Mouse (Mus musculus) granulocyte monocyte progenitor cell, adult 5-6 weeks (primary cell): ENCODE results near the gene Gm8439. TPM values are rescaled to one million over a fixed set of nuclear protein-coding genes. Genes with fewer than 3 reads are reported as not detected.
"Not testable (repeated sequence)": the region's sequence is repeated elsewhere in the genome, so short reads cannot be mapped to it uniquely, and the experiment has no call there.

Experiments
- ATAC-seq: replicated peaks from 2 replicates; pipeline ENCODE4 v1.8.0; 2016; ENCODE audit warnings: mild to moderate bottlenecking, moderate TSS enrichment, inconsistent platforms; ENCODE audit not compliant: poor library complexity, severe bottlenecking
- total RNA-seq, 2 experiments: library from RNA; stranded (forward) in 1 of 2; stranded (reverse) in 1 of 2; fragments of 200-712, 200-1000 nt in 1 of 2; fragments of >200 nt in 1 of 2; fragmentation: Nextera tagmentation in 1 of 2; gene quantifications; 2 replicates each; pipeline ENCODE4 v1.2.3; 2014 to 2017

Gene Gm8439
- total RNA-seq (2014; fragmentation: Nextera tagmentation): not detected in 2 replicates
- total RNA-seq (2017): not detected in 2 replicates

GRCm38 (mm10) chr4:120588445-120588844 lies at the start of gene Gm8439:
Gm8439 (plus strand) TSS chr4:120588745.
- 0 out of 2 replicates have a peak, but pooled peaks have one; percentile 12 for ATAC-seq

GRCm38 (mm10) chr4:120544896-120545295 lies 43.6 kb upstream of the Gm8439 start:
- ATAC-seq: no peak

- ATAC-seq: no peak
Measured at GRCm38 (mm10) chr4:120556592-120556991, 32.0 kb upstream of the Gm8439 start.

- 0 out of 2 replicates have a peak, but pooled peaks have one; percentile 13 for ATAC-seq
Measured at GRCm38 (mm10) chr4:120565726-120566125, 22.8 kb upstream of the Gm8439 start.

GRCm38 (mm10) chr4:120568005-120568404 lies 20.5 kb upstream of the Gm8439 start:
- no peak for ATAC-seq

GRCm38 (mm10) chr4:120569025-120569424 lies 19.5 kb upstream of the Gm8439 start:
- ATAC-seq: no peak

GRCm38 (mm10) chr4:120569486-120570437 lies 18.8 kb upstream of the Gm8439 start, which contains the start of gene Ctps:
Ctps (minus strand) TSS chr4:120570276.
- ATAC-seq: peak; percentile 77

GRCm38 (mm10) chr4:120570438-120571069 lies 18.0 kb upstream of the Gm8439 start:
- no peak for ATAC-seq

- no peak for ATAC-seq
Measured at GRCm38 (mm10) chr4:120571070-120571464, 17.5 kb upstream of the Gm8439 start.

- no peak for ATAC-seq
Measured at GRCm38 (mm10) chr4:120571691-120572090, 16.9 kb upstream of the Gm8439 start.

- ATAC-seq: no peak
Measured at GRCm38 (mm10) chr4:120580894-120581293, 7.7 kb upstream of the Gm8439 start.

- no peak for ATAC-seq
Measured at GRCm38 (mm10) chr4:120581711-120582110, 6.8 kb upstream of the Gm8439 start.

- ATAC-seq: no peak
Measured at GRCm38 (mm10) chr4:120586986-120587385, 1.6 kb upstream of the Gm8439 start.

GRCm38 (mm10) chr4:120589070-120589469 lies 525 bp downstream of the Gm8439 start:
- ATAC-seq: peak; percentile 79

GRCm38 (mm10) chr4:120589815-120590422 lies 1.4 kb downstream of the Gm8439 start:
- peak; percentile 86 for ATAC-seq

GRCm38 (mm10) chr4:120590973-120591372 lies 2.4 kb downstream of the Gm8439 start:
- no peak for ATAC-seq

GRCm38 (mm10) chr4:120596210-120596609 lies 7.7 kb downstream of the Gm8439 start:
- not testable (repeated sequence) for ATAC-seq

- ATAC-seq: no peak
Measured at GRCm38 (mm10) chr4:120598922-120599321, 10.4 kb downstream of the Gm8439 start.

GRCm38 (mm10) chr4:120601774-120602173 lies 13.2 kb downstream of the Gm8439 start:
- no peak for ATAC-seq

- no peak for ATAC-seq
Measured at GRCm38 (mm10) chr4:120602669-120603068, 14.1 kb downstream of the Gm8439 start.

GRCm38 (mm10) chr4:120606941-120607340 lies 18.4 kb downstream of the Gm8439 start:
- no peak for ATAC-seq
